Mouse (Mus musculus) G1E (cell line): Measurements from ENCODE around the gene Cks1brt. TPM values are rescaled to one million over a fixed set of nuclear protein-coding genes. Genes with fewer than 3 reads are reported as not detected.

Experiments
- ATAC-seq: 2 replicates; pipeline ENCODE4 v1.8.0; 2016; ENCODE audit warnings: mild to moderate bottlenecking; ENCODE audit not compliant: insufficient number of reproducible peaks, poor library complexity, low FRiP score, severe bottlenecking; ENCODE audit errors: extremely low read depth
- DNase-seq: peaks from one replicate; pipeline ENCODE4 v3.0.0; 2012; ENCODE audit warnings: low spot score
- H3K27me3 ChIP-seq: 2 replicates; pipeline ENCODE4 v1.6.1; 2012; ENCODE audit warnings: mild to moderate bottlenecking, low read length, inconsistent platforms; ENCODE audit not compliant: insufficient read depth
- H3K36me3 ChIP-seq: replicated peaks from 2 replicates; pipeline ENCODE3; 2012; ENCODE audit warnings: mild to moderate bottlenecking, inconsistent platforms
- H3K4me1 ChIP-seq: 2 replicates; pipeline ENCODE4 v1.6.1; 2012; ENCODE audit warnings: low read depth, low read length, inconsistent platforms, mixed read lengths; ENCODE audit not compliant: insufficient read depth
- H3K4me3 ChIP-seq: 2 replicates; pipeline ENCODE4 v1.5.1; 2012; ENCODE audit warnings: low read depth, mild to moderate bottlenecking, inconsistent platforms, low read length, moderate library complexity, mixed read lengths
- H3K9me3 ChIP-seq: replicated peaks from 2 replicates; pipeline ENCODE4 v1.6.1; 2012; ENCODE audit warnings: inconsistent platforms
- CTCF ChIP-seq: IDR thresholded peaks from 2 replicates; pipeline ENCODE4 v1.5.1; 2012; ENCODE audit warnings: low read depth, low read length, inconsistent platforms, mixed read lengths
- GATA1 ChIP-seq: IDR thresholded peaks from 2 replicates; pipeline ENCODE4 v1.6.1; 2012; ENCODE audit warnings: borderline replicate concordance, low read length, inconsistent platforms, mixed read lengths
- GATA2 ChIP-seq: IDR thresholded peaks from 2 replicates; pipeline ENCODE4 v1.6.1; 2012; ENCODE audit warnings: low read depth, low read length, inconsistent platforms, borderline replicate concordance
- POLR2AphosphoS5 ChIP-seq: IDR thresholded peaks from 2 replicates; pipeline ENCODE4 v1.6.1; 2012; ENCODE audit warnings: low read depth, low read length, inconsistent platforms; ENCODE audit not compliant: insufficient replicate concordance
- TAL1 ChIP-seq: conservative IDR thresholded peaks from 2 replicates; pipeline ENCODE4 v1.6.1; 2012; ENCODE audit warnings: low read depth, low read length, inconsistent platforms, mixed read lengths
- polyA plus RNA-seq: library from polyadenylated mRNA; stranded (reverse); fragments of >175 nt; gene quantifications from 2 replicates; pipeline ENCODE4 v1.2.3, GENCODE M21; 2012
- total RNA-seq, 2 experiments: library from RNA; stranded (forward) in 1 of 2; stranded (reverse) in 1 of 2; fragments of 200-1000 nt in 1 of 2; fragments of >200 nt in 1 of 2; fragmentation: Nextera tagmentation in 1 of 2; gene quantifications; 2 replicates each; pipeline ENCODE4 v1.2.3; 2014 to 2017

Gene Cks1brt
- total and polyA plus RNA-seq, 3 experiments, result 0.16 TPM; not detected in 2

DNA sequence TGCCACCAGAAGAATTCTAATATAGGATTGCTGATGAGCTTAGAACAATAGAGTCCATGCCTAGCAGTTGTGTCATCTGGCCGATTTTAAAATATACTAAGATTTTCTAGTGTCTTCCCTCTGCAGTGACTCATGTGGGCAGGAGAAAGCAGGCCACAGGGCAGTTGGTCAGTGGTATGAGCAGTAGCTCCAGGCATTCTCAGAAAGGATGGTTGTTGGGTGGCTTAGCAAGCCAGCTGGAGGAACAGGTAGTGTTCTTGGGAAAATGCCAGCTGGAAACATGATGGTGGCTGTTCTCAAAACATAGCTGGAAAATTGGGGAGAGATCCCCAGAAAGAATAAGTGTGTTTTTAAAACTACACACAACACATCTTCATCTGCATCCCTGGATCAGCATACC, 40.6 kb downstream of the Cks1brt start:
- Histone ChIP-seq H3K4me3 (no peak overlapping the region), H3K27me3 (0 out of 2 replicates have a peak, but pooled peaks cover 5% of the 10 kb centered on the region), H3K9me3 (no peaks in the 10 kb centered on the region), H3K4me1 (no peaks in the 10 kb centered on the region), H3K36me3 (no peaks in the 10 kb centered on the region)
- DNase-seq, result no peak
- no peak for ATAC-seq
- no peak for TF ChIP-seq GATA1
- TF ChIP-seq GATA2, result no peak
- no peak for TF ChIP-seq TAL1
- no peak for TF ChIP-seq CTCF
- no peak for TF ChIP-seq POLR2AphosphoS5

DNA sequence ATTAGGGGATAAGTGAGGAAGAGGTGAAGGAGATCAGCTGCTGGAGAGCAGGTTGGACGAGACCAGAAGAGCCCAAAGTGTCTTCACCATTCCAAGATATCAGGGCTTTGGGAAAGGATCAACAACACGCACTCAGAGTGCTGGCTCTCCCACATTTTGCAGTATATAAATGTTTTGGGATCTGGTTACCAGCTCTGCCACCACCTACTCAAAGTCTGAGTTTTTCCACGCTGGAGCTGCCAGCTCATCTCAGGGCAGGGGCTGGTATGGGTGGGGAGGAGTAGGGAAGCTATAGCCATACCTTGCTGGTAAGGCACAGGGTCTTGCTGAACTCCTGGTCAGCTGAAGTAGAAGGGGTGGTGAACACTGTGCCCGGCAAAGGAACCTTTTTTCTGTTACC, 68.5 kb downstream of the Cks1brt start:
- TF ChIP-seq GATA2, result no peak
- Histone ChIP-seq H3K36me3 (no peaks in the 10 kb centered on the region), H3K4me3 (no peak overlapping the region), H3K4me1 (no peaks in the 10 kb centered on the region), H3K9me3 (no peaks in the 10 kb centered on the region), H3K27me3 (peaks cover 11% of the 10 kb centered on the region; the same call in 1 of the 2 replicates)
- ATAC-seq (no peak), DNase-seq (no peak)

DNA sequence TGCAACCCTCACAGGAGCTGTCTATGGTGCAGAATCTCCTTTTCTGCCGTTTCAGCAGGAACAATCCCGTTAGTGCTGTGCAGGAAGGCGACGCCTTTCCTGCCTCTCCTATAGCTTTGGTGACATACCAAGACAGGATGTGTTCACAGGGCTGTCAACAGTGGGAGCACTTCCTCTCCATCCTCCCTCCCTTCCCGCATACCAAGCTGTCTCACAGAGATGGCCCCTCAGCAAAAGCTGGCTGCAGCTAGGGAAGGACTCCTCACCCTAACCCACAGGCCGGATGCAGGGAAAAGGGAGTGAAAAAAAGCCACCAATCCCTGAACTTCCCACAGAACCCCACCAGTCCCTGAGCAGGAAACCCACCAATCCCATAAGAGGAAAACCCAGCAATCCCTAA, 69.3 kb downstream of the Cks1brt start:
- ATAC-seq (no peak), DNase-seq (no peak)
- no peak overlapping the region for H3K4me3 ChIP-seq

More for the DNA sequence above, 69.3 kb downstream of the Cks1brt start:
- TF ChIP-seq TAL1, result no peak
- TF ChIP-seq CTCF, result no peak
- TF ChIP-seq GATA1, result no peak
- TF ChIP-seq POLR2AphosphoS5, result no peak
- no peak for TF ChIP-seq GATA2
- H3K27me3 ChIP-seq, result peaks cover 11% of the 10 kb centered on the region; the same call in 1 of the 2 replicates
- no peaks in the 10 kb centered on the region for H3K36me3 ChIP-seq
- no peaks in the 10 kb centered on the region for H3K4me1 ChIP-seq
- H3K9me3 ChIP-seq, result no peaks in the 10 kb centered on the region

Other genes with a start within 250 kb of the Cks1brt start
Only the 20 nearest of the 24 such genes appear.
- gene Rtbdn, start 204.9 kb upstream of the Cks1brt start, total RNA-seq (2014; fragmentation: Nextera tagmentation), result not detected in 2 replicates
- gene Rtbdn, start 204.9 kb upstream of the Cks1brt start, total RNA-seq (2017), result 0.11 and 0.12 TPM in 2 replicates
- not detected in 2 replicates for gene Rtbdn, start 204.9 kb upstream of the Cks1brt start, polyA plus RNA-seq
- not detected in 2 replicates for gene Gm49661, start 182.5 kb upstream of the Cks1brt start, total RNA-seq (2014; fragmentation: Nextera tagmentation)
- not detected in 2 replicates for gene Gm49661, start 182.5 kb upstream of the Cks1brt start, total RNA-seq (2017)
- gene Gm49661, start 182.5 kb upstream of the Cks1brt start, polyA plus RNA-seq, result not detected in 2 replicates
- 134 and 185 TPM in 2 replicates for gene Prdx2, start 182.3 kb upstream of the Cks1brt start, total RNA-seq (2014; fragmentation: Nextera tagmentation)
- gene Prdx2, start 182.3 kb upstream of the Cks1brt start, total RNA-seq (2017), result 299 and 388 TPM in 2 replicates
- gene Prdx2, start 182.3 kb upstream of the Cks1brt start, polyA plus RNA-seq, result 19.6 and 86.4 TPM in 2 replicates
- 162 and 174 TPM in 2 replicates for gene Rnaseh2a, start 182.2 kb upstream of the Cks1brt start, total RNA-seq (2014; fragmentation: Nextera tagmentation)
- gene Rnaseh2a, start 182.2 kb upstream of the Cks1brt start, total RNA-seq (2017), result 94.1 and 132 TPM in 2 replicates
- 477 and 636 TPM in 2 replicates for gene Rnaseh2a, start 182.2 kb upstream of the Cks1brt start, polyA plus RNA-seq
- gene Junb, start 173.2 kb upstream of the Cks1brt start, total RNA-seq (2014; fragmentation: Nextera tagmentation), result 25.6 and 38.5 TPM in 2 replicates
- gene Junb, start 173.2 kb upstream of the Cks1brt start, total RNA-seq (2017), result 23.8 and 33.6 TPM in 2 replicates
- 66.8 and 78.5 TPM in 2 replicates for gene Junb, start 173.2 kb upstream of the Cks1brt start, polyA plus RNA-seq
- 2.7 and 3.4 TPM in 2 replicates for gene Hook2, start 161.3 kb upstream of the Cks1brt start, total RNA-seq (2014; fragmentation: Nextera tagmentation)
- gene Hook2, start 161.3 kb upstream of the Cks1brt start, total RNA-seq (2017), result 7.9 and 8.2 TPM in 2 replicates
- gene Hook2, start 161.3 kb upstream of the Cks1brt start, polyA plus RNA-seq, result 12.2 and 12.7 TPM in 2 replicates
- gene Best2, start 137.4 kb upstream of the Cks1brt start, total RNA-seq (2014; fragmentation: Nextera tagmentation), result not detected in 2 replicates
- 0.12 TPM in 1 of 2 replicates, not detected in the other for gene Best2, start 137.4 kb upstream of the Cks1brt start, total RNA-seq (2017)
- not detected in 2 replicates for gene Best2, start 137.4 kb upstream of the Cks1brt start, polyA plus RNA-seq
- gene Asna1, start 126.6 kb upstream of the Cks1brt start, total RNA-seq (2014; fragmentation: Nextera tagmentation), result 83.6 and 104 TPM in 2 replicates
- 110 and 139 TPM in 2 replicates for gene Asna1, start 126.6 kb upstream of the Cks1brt start, total RNA-seq (2017)
- 103 and 136 TPM in 2 replicates for gene Asna1, start 126.6 kb upstream of the Cks1brt start, polyA plus RNA-seq
- gene Trir, start 125.1 kb upstream of the Cks1brt start, total RNA-seq (2014; fragmentation: Nextera tagmentation), result 61.3 and 64.2 TPM in 2 replicates
- 151 and 196 TPM in 2 replicates for gene Trir, start 125.1 kb upstream of the Cks1brt start, total RNA-seq (2017)
- 263 and 317 TPM in 2 replicates for gene Trir, start 125.1 kb upstream of the Cks1brt start, polyA plus RNA-seq
- 83.8 and 92.5 TPM in 2 replicates for gene Tnpo2, start 115.0 kb upstream of the Cks1brt start, total RNA-seq (2014; fragmentation: Nextera tagmentation)
- gene Tnpo2, start 115.0 kb upstream of the Cks1brt start, total RNA-seq (2017), result 38.9 and 52.8 TPM in 2 replicates
- 20.0 and 26.5 TPM in 2 replicates for gene Tnpo2, start 115.0 kb upstream of the Cks1brt start, polyA plus RNA-seq
- 10.4 and 17.0 TPM in 2 replicates for gene Fbxw9, start 91.9 kb upstream of the Cks1brt start, total RNA-seq (2014; fragmentation: Nextera tagmentation)
- gene Fbxw9, start 91.9 kb upstream of the Cks1brt start, total RNA-seq (2017), result 15.9 and 16.1 TPM in 2 replicates
- 33.7 and 34.7 TPM in 2 replicates for gene Fbxw9, start 91.9 kb upstream of the Cks1brt start, polyA plus RNA-seq
- gene Gm5741, start 83.9 kb upstream of the Cks1brt start, total RNA-seq (2014; fragmentation: Nextera tagmentation), result not detected in 2 replicates
- gene Gm5741, start 83.9 kb upstream of the Cks1brt start, total RNA-seq (2017), result 0.99 and 1.0 TPM in 2 replicates
- gene Gm5741, start 83.9 kb upstream of the Cks1brt start, polyA plus RNA-seq, result 0.89 and 1.8 TPM in 2 replicates
- gene Dhps, start 80.2 kb upstream of the Cks1brt start, total RNA-seq (2014; fragmentation: Nextera tagmentation), result 42.9 and 58.5 TPM in 2 replicates
- 33.9 and 36.2 TPM in 2 replicates for gene Dhps, start 80.2 kb upstream of the Cks1brt start, total RNA-seq (2017)
- gene Dhps, start 80.2 kb upstream of the Cks1brt start, polyA plus RNA-seq, result 27.3 and 41.7 TPM in 2 replicates
- gene Wdr83os, start 71.2 kb upstream of the Cks1brt start, total RNA-seq (2014; fragmentation: Nextera tagmentation), result 79.0 and 99.0 TPM in 2 replicates
- 22.0 and 29.4 TPM in 2 replicates for gene Wdr83os, start 71.2 kb upstream of the Cks1brt start, total RNA-seq (2017)
- gene Wdr83os, start 71.2 kb upstream of the Cks1brt start, polyA plus RNA-seq, result 5.0 and 11.7 TPM in 2 replicates
- gene Wdr83, start 70.6 kb upstream of the Cks1brt start, total RNA-seq (2014; fragmentation: Nextera tagmentation), result 22.4 and 23.8 TPM in 2 replicates
- 27.2 and 28.4 TPM in 2 replicates for gene Wdr83, start 70.6 kb upstream of the Cks1brt start, total RNA-seq (2017)
- 24.2 and 38.9 TPM in 2 replicates for gene Wdr83, start 70.6 kb upstream of the Cks1brt start, polyA plus RNA-seq
- 91.8 and 105 TPM in 2 replicates for gene Man2b1, start 68.7 kb upstream of the Cks1brt start, total RNA-seq (2014; fragmentation: Nextera tagmentation)
- 87.7 and 88.0 TPM in 2 replicates for gene Man2b1, start 68.7 kb upstream of the Cks1brt start, total RNA-seq (2017)
- gene Man2b1, start 68.7 kb upstream of the Cks1brt start, polyA plus RNA-seq, result 12.4 and 19.3 TPM in 2 replicates
- not detected in 2 replicates for gene Zfp791, start 28.8 kb upstream of the Cks1brt start, total RNA-seq (2014; fragmentation: Nextera tagmentation)
- 0.12 and 0.16 TPM in 2 replicates for gene Zfp791, start 28.8 kb upstream of the Cks1brt start, total RNA-seq (2017)
- gene Zfp791, start 28.8 kb upstream of the Cks1brt start, polyA plus RNA-seq, result not detected in 2 replicates
- not detected in 2 replicates for gene Olfr371, start 74.1 kb downstream of the Cks1brt start, total RNA-seq (2014; fragmentation: Nextera tagmentation)
- not detected in 2 replicates for gene Olfr371, start 74.1 kb downstream of the Cks1brt start, total RNA-seq (2017)
- gene Olfr371, start 74.1 kb downstream of the Cks1brt start, polyA plus RNA-seq, result not detected in 2 replicates
- gene Orc6, start 147.7 kb downstream of the Cks1brt start, total RNA-seq (2014; fragmentation: Nextera tagmentation), result 113 and 132 TPM in 2 replicates
- 174 and 176 TPM in 2 replicates for gene Orc6, start 147.7 kb downstream of the Cks1brt start, total RNA-seq (2017)
- 6.4 and 24.1 TPM in 2 replicates for gene Orc6, start 147.7 kb downstream of the Cks1brt start, polyA plus RNA-seq
- gene Vps35, start 147.9 kb downstream of the Cks1brt start, total RNA-seq (2014; fragmentation: Nextera tagmentation), result 288 and 320 TPM in 2 replicates
- gene Vps35, start 147.9 kb downstream of the Cks1brt start, total RNA-seq (2017), result 313 and 331 TPM in 2 replicates
- gene Vps35, start 147.9 kb downstream of the Cks1brt start, polyA plus RNA-seq, result 4.0 and 6.7 TPM in 2 replicates